ENCODE assay signal across 29 mouse cellular contexts in genomic region chr5:5551110-5551509, GRCm38 (mm10). TPM values are rescaled to one million over a fixed set of nuclear protein-coding genes. Genes with fewer than 3 reads are reported as not detected.
"Had no signal": no experiment of that assay in that cellular context is flagged by ENCODE, and none has a peak within 500 bp of the region (broad histone marks: within the 10 kb centered on the region; RNA-seq: fewer than 3 reads in every experiment).

No protein-coding gene starts in this region.

- H3K27ac ChIP-seq: heart, embryonic 13.5 days; heart, embryonic 15.5 days; hindbrain, embryonic 10.5 days; hindbrain, embryonic 12.5 days; hindbrain, embryonic 14.5 days; intestine, embryonic 15.5 days; layer of hippocampus, adult 2 months; left cerebral cortex, adult 2 months; limb, embryonic 13.5 days; limb, embryonic 15.5 days; liver, embryonic 13.5 days had no signal

- H3K4me1 ChIP-seq: heart, embryonic 13.5 days; heart, embryonic 15.5 days; hindbrain, embryonic 10.5 days; hindbrain, embryonic 12.5 days; intestine, embryonic 15.5 days; limb, embryonic 13.5 days; limb, embryonic 15.5 days; liver, embryonic 13.5 days had no signal

- H3K9ac ChIP-seq: heart, embryonic 13.5 days; heart, embryonic 15.5 days; hindbrain, embryonic 12.5 days; hindbrain, embryonic 14.5 days; intestine, embryonic 15.5 days; limb, embryonic 13.5 days; limb, embryonic 15.5 days; liver, embryonic 13.5 days had no signal

- DNase-seq: gastrocnemius, postnatal 14 days; gastrocnemius, postnatal 36 days; heart, adult 18-20 months; heart, postnatal 14 days; heart, postnatal 36 days; kidney, adult 18-20 months; kidney, adult 8-10 months; kidney, postnatal 10 days; kidney, postnatal 25 days; kidney, postnatal 4 days; liver, embryonic 13.5 days had no signal

- H3K9me3 ChIP-seq: heart, embryonic 13.5 days; heart, embryonic 15.5 days; hindbrain, embryonic 12.5 days; intestine, embryonic 15.5 days; limb, embryonic 13.5 days; limb, embryonic 15.5 days; liver, embryonic 13.5 days had no signal

- H3K4me3 ChIP-seq: heart, embryonic 13.5 days; heart, embryonic 15.5 days; hindbrain, embryonic 10.5 days; hindbrain, embryonic 12.5 days; intestine, embryonic 15.5 days; layer of hippocampus, adult 2 months; left cerebral cortex, adult 2 months; limb, embryonic 13.5 days; limb, embryonic 15.5 days; liver, embryonic 13.5 days had no signal

- ATAC-seq: hindbrain, embryonic 16.5 days; inflammation-experienced regulatory T-cells, adult 6 months; intestine, embryonic 15.5 days; intestine, postnatal 0 days had no signal

- H3K27me3 ChIP-seq: heart, embryonic 13.5 days; heart, embryonic 15.5 days; hindbrain, embryonic 12.5 days; intestine, embryonic 15.5 days; limb, embryonic 13.5 days; limb, embryonic 15.5 days; liver, embryonic 13.5 days had no signal

RNA-seq across cellular contexts. Expression of gene Gm8773, which starts 22.5 kb away (rescaled TPM):
- total RNA-seq: gastrocnemius, adult 8-10 months; gastrocnemius, postnatal 14 days; gastrocnemius, postnatal 36 days; heart, adult 18-20 months; heart, adult 8-10 months; heart, postnatal 14 days; heart, postnatal 36 days; layer of hippocampus, adult 2 months; layer of hippocampus, postnatal 25 days; left cerebral cortex, adult 2 months; left cerebral cortex, postnatal 36 days; liver, adult 2 months had no signal
- polyA plus RNA-seq: liver, adult 2 months had no signal
